Mouse (Mus musculus) CH12.LX (cell line): ENCODE results near the gene Per1.
A peak's percentile ranks its signal among the peaks of the same experiment; 100 is the strongest.

Experiments used
- NELFE ChIP-seq: IDR thresholded peaks from 2 replicates; pipeline ENCODE4 v1.6.1; 2011; ENCODE audit warnings: low read depth, low read length, improper control_type of control experiment
- POLR2AphosphoS2 ChIP-seq: IDR thresholded peaks from 2 replicates; pipeline ENCODE4 v1.6.1; 2011; ENCODE audit warnings: low read depth, low read length, improper control_type of control experiment

GRCm38 (mm10) chr11:69117737-69118695 is 23.0 kb downstream of the Per1 start:
- no peak for TF ChIP-seq POLR2AphosphoS2
- TF ChIP-seq NELFE = peak; percentile 72
